Mouse (Mus musculus) kidney, postnatal 0 days (tissue): ENCODE measurements around the gene Olfr54. TPM values are rescaled to one million over a fixed set of nuclear protein-coding genes. Genes with fewer than 3 reads are reported as not detected.

Experiments used
- ATAC-seq: fragments of 200-750 bp; cut with Nextera tagmentation; replicated peaks from 2 replicates; pipeline ENCODE4 v1.8.0; 2017; ENCODE audit warnings: low read depth, moderate number of reproducible peaks, moderate TSS enrichment, moderate library complexity; ENCODE audit not compliant: low FRiP score
- DNase-seq: peaks from one replicate; pipeline ENCODE4 v3.0.0-alpha.2; 2016; ENCODE audit warnings: low spot score
- H3K27ac ChIP-seq: fragments of 300-500 bp; sonication (generic); 2 replicates; pipeline ENCODE4 v1.5.1; 2014; ENCODE audit warnings: mild to moderate bottlenecking
- H3K27me3 ChIP-seq: fragments of 300-500 bp; sonication (generic); 2 replicates; pipeline ENCODE4 v1.6.1; 2014; ENCODE audit warnings: low read length, mixed read lengths; ENCODE audit not compliant: insufficient read depth
- H3K36me3 ChIP-seq: fragments of 300-500 bp; sonication (generic); 2 replicates; pipeline ENCODE4 v1.6.1; 2014; ENCODE audit warnings: low read length, mixed read lengths; ENCODE audit not compliant: insufficient read depth
- H3K4me1 ChIP-seq: fragments of 300-500 bp; sonication (generic); replicated peaks from 2 replicates; pipeline ENCODE4 v1.6.1; 2014; ENCODE audit warnings: antibody characterized with exemption, low read length, mixed read lengths; ENCODE audit not compliant: insufficient read depth
- H3K4me2 ChIP-seq: fragments of 300-500 bp; sonication (generic); 2 replicates; pipeline ENCODE4 v1.6.1; 2014; ENCODE audit warnings: mild to moderate bottlenecking, low read length, moderate library complexity, mixed read lengths
- H3K4me3 ChIP-seq: fragments of 300-500 bp; sonication (generic); replicated peaks from 2 replicates; pipeline ENCODE4 v1.5.1; 2014; ENCODE audit warnings: low read depth, low read length
- H3K9ac ChIP-seq: fragments of 300-500 bp; sonication (generic); 2 replicates; pipeline ENCODE4 v1.6.1; 2014; ENCODE audit warnings: low read depth, low read length
- H3K9me3 ChIP-seq: fragments of 300-500 bp; sonication (generic); replicated peaks from 2 replicates; pipeline ENCODE4 v1.6.1; 2016; ENCODE audit warnings: low read length, inconsistent platforms, mixed read lengths
- CTCF ChIP-seq: IDR thresholded peaks from 2 replicates; pipeline ENCODE4 v1.5.1; 2016; ENCODE audit warnings: antibody characterized with exemption, low read depth, mild to moderate bottlenecking, moderate library complexity
- WGBS: fragments of 180-500 bp; shearing (Covaris S2); extraction: QIAGEN DNeasy Blood & Tissue Kit; methylation state at CpG from one replicate; pipeline ENCODE4 v1.1.7; 2014; 5-methylcytosine and 5-hydroxymethylcytosine counted together
- polyA plus RNA-seq: library from polyadenylated mRNA; unstranded; fragments of >200 nt; fragmentation: Nextera tagmentation; extraction: Ambion mirVana; gene quantifications from 2 replicates; pipeline ENCODE4 v1.2.1, GENCODE M21; 2015

The Olfr54 gene
- polyA plus RNA-seq, 1 experiment from 2014 or later = not detected

- Histone ChIP-seq H3K4me1 (no peaks in the 10 kb centered on the region), H3K9me3 (no peaks in the 10 kb centered on the region), H3K36me3 (no peaks in the 10 kb centered on the region), H3K9ac (no peak overlapping the region), H3K27ac (no peak overlapping the region), H3K4me3 (no peak overlapping the region), H3K27me3 (no peaks in the 10 kb centered on the region), H3K4me2 (no peak overlapping the region)
- TF ChIP-seq CTCF = no peak
- no peak for DNase-seq
- 47% methylated on average over 2 of the region's 2 CpGs for WGBS
- no peak for ATAC-seq
Measured at GRCm38 (mm10) chr11:51051678-51052077, 37.6 kb downstream of the Olfr54 start.

GRCm38 (mm10) chr11:51053230-51053629, 39.2 kb downstream of the Olfr54 start:
- no peaks in the 10 kb centered on the region for H3K4me1 ChIP-seq
- 42% methylated on average over 3 of the region's 3 CpGs for WGBS
- H3K9me3 ChIP-seq = no peaks in the 10 kb centered on the region
- no peak overlapping the region for H3K4me3 ChIP-seq
- ATAC-seq (no peak), DNase-seq (peak; percentile 42)
- H3K27ac ChIP-seq = no peak overlapping the region
- no peak overlapping the region for H3K9ac ChIP-seq
- no peaks in the 10 kb centered on the region for H3K27me3 ChIP-seq
- TF ChIP-seq CTCF = peak; percentile 76
- no peak overlapping the region for H3K4me2 ChIP-seq
- no peaks in the 10 kb centered on the region for H3K36me3 ChIP-seq

GRCm38 (mm10) chr11:51059151-51059571, 45.1 kb downstream of the Olfr54 start, which contains the start of gene Zfp354a:
Gene Zfp354a (plus strand): TSS chr11:51059257.
- Histone ChIP-seq H3K4me1 (peaks cover 7% of the 10 kb centered on the region; the same call in 1 of the 2 replicates), H3K4me3 (peak within 1 kb of the TSS; percentile 80), H3K27ac (peak within 1 kb of the TSS; percentile 50; the same call in 1 of the 2 replicates), H3K9me3 (no peaks in the 10 kb centered on the region), H3K4me2 (peak within 1 kb of the TSS; percentile 94), H3K36me3 (no peaks in the 10 kb centered on the region), H3K9ac (peak within 1 kb of the TSS; percentile 70), H3K27me3 (no peaks in the 10 kb centered on the region)
- DNase-seq (peak; percentile 91), ATAC-seq (peak; percentile 94)
- TF ChIP-seq CTCF = peak; percentile 48
- under 1% methylated on average over 31 of the region's 32 CpGs for WGBS

GRCm38 (mm10) chr11:51059640-51060039, 45.6 kb downstream of the Olfr54 start:
- Histone ChIP-seq H3K27ac (peak overlapping the region; percentile 50; the same call in 1 of the 2 replicates), H3K9me3 (no peaks in the 10 kb centered on the region), H3K9ac (peak overlapping the region; percentile 70), H3K4me3 (peak overlapping the region; percentile 80), H3K36me3 (no peaks in the 10 kb centered on the region), H3K4me1 (peaks cover 7% of the 10 kb centered on the region; the same call in 1 of the 2 replicates), H3K4me2 (peak overlapping the region; percentile 94), H3K27me3 (no peaks in the 10 kb centered on the region)
- no peak for TF ChIP-seq CTCF
- ATAC-seq (no peak), DNase-seq (peak; percentile 4)
- 11% methylated on average over 14 of the region's 14 CpGs for WGBS

GRCm38 (mm10) chr11:51060981-51061380, 46.9 kb downstream of the Olfr54 start:
- no peak overlapping the region for H3K4me2 ChIP-seq
- H3K27ac ChIP-seq = no peak overlapping the region
- no peak for TF ChIP-seq CTCF
- 91% methylated on average over 6 of the region's 6 CpGs for WGBS
- no peak overlapping the region for H3K9ac ChIP-seq
- H3K36me3 ChIP-seq = peaks cover 4% of the 10 kb centered on the region; the same call in 1 of the 2 replicates
- no peak overlapping the region for H3K4me3 ChIP-seq
- DNase-seq (no peak), ATAC-seq (no peak)
- no peaks in the 10 kb centered on the region for H3K27me3 ChIP-seq
- H3K4me1 ChIP-seq = peaks cover 7% of the 10 kb centered on the region; the same call in 1 of the 2 replicates
- no peaks in the 10 kb centered on the region for H3K9me3 ChIP-seq

GRCm38 (mm10) chr11:51063276-51063675, 49.2 kb downstream of the Olfr54 start:
- Histone ChIP-seq H3K4me1 (peaks cover 7% of the 10 kb centered on the region; the same call in 1 of the 2 replicates), H3K36me3 (peaks cover 23% of the 10 kb centered on the region), H3K9ac (no peak overlapping the region), H3K4me2 (no peak overlapping the region), H3K27me3 (no peaks in the 10 kb centered on the region), H3K27ac (no peak overlapping the region), H3K4me3 (no peak overlapping the region), H3K9me3 (no peaks in the 10 kb centered on the region)
- TF ChIP-seq CTCF = no peak
- no peak for ATAC-seq
- WGBS = 60% methylated on average over 7 of the region's 7 CpGs
- peak; percentile 40 for DNase-seq

- no peak overlapping the region for H3K27ac ChIP-seq
- H3K9ac ChIP-seq = no peak overlapping the region
- H3K4me2 ChIP-seq = no peak overlapping the region
- no peak for TF ChIP-seq CTCF
- H3K4me1 ChIP-seq = peaks cover 7% of the 10 kb centered on the region; the same call in 1 of the 2 replicates
- H3K27me3 ChIP-seq = no peaks in the 10 kb centered on the region
- ATAC-seq = no peak
- DNase-seq = no peak
- peaks cover 28% of the 10 kb centered on the region for H3K36me3 ChIP-seq
- WGBS = 94% methylated on average over 8 of the region's 8 CpGs
- no peaks in the 10 kb centered on the region for H3K9me3 ChIP-seq
- H3K4me3 ChIP-seq = no peak overlapping the region
Measured at GRCm38 (mm10) chr11:51063841-51064240, 49.8 kb downstream of the Olfr54 start.

Other genes with a start within 250 kb of the Olfr54 start
- gene Zfp354c, start 186.5 kb upstream of the Olfr54 start, polyA plus RNA-seq = 12.8 and 13.1 TPM in 2 replicates
- 0.70 and 0.82 TPM in 2 replicates for gene Zfp879, start 172.7 kb upstream of the Olfr54 start, polyA plus RNA-seq
- not detected in 2 replicates for gene Grm6, start 163.6 kb upstream of the Olfr54 start, polyA plus RNA-seq
- gene Zfp454, start 126.6 kb upstream of the Olfr54 start, polyA plus RNA-seq = 5.8 and 7.4 TPM in 2 replicates
- gene Zfp2, start 98.1 kb upstream of the Olfr54 start, polyA plus RNA-seq = 10.8 and 10.9 TPM in 2 replicates
- 1.6 and 1.7 TPM in 2 replicates for gene Zfp354b, start 82.6 kb upstream of the Olfr54 start, polyA plus RNA-seq
- not detected in 2 replicates for gene 4933414I15Rik, start 70.5 kb upstream of the Olfr54 start, polyA plus RNA-seq
- not detected in 2 replicates for gene Prop1, start 60.5 kb upstream of the Olfr54 start, polyA plus RNA-seq
- not detected in 2 replicates for gene Olfr1378, start 47.7 kb upstream of the Olfr54 start, polyA plus RNA-seq
- not detected in 2 replicates for gene Olfr1377, start 32.3 kb upstream of the Olfr54 start, polyA plus RNA-seq
- not detected in 2 replicates for gene Olfr51, start 10.6 kb upstream of the Olfr54 start, polyA plus RNA-seq
- gene Olfr1375, start 33.9 kb downstream of the Olfr54 start, polyA plus RNA-seq = not detected in 2 replicates
- 9.2 and 10.9 TPM in 2 replicates for gene Zfp354a, start 45.0 kb downstream of the Olfr54 start, polyA plus RNA-seq
- not detected in 2 replicates for gene Gm12569, start 206.2 kb downstream of the Olfr54 start, polyA plus RNA-seq
- gene Clk4, start 247.5 kb downstream of the Olfr54 start, polyA plus RNA-seq = 90.0 and 96.8 TPM in 2 replicates
- 0.74 and 1.0 TPM in 2 replicates for gene BC049762, start 248.8 kb downstream of the Olfr54 start, polyA plus RNA-seq